Mouse (Mus musculus) liver (tissue): ENCODE measurements around the gene Mrln.

Source experiments
- DNase-seq: peaks from one replicate; pipeline ENCODE4 v3.0.0-alpha.2; 2020; ENCODE audit warnings: mixed read lengths

Mrln gene

DNA sequence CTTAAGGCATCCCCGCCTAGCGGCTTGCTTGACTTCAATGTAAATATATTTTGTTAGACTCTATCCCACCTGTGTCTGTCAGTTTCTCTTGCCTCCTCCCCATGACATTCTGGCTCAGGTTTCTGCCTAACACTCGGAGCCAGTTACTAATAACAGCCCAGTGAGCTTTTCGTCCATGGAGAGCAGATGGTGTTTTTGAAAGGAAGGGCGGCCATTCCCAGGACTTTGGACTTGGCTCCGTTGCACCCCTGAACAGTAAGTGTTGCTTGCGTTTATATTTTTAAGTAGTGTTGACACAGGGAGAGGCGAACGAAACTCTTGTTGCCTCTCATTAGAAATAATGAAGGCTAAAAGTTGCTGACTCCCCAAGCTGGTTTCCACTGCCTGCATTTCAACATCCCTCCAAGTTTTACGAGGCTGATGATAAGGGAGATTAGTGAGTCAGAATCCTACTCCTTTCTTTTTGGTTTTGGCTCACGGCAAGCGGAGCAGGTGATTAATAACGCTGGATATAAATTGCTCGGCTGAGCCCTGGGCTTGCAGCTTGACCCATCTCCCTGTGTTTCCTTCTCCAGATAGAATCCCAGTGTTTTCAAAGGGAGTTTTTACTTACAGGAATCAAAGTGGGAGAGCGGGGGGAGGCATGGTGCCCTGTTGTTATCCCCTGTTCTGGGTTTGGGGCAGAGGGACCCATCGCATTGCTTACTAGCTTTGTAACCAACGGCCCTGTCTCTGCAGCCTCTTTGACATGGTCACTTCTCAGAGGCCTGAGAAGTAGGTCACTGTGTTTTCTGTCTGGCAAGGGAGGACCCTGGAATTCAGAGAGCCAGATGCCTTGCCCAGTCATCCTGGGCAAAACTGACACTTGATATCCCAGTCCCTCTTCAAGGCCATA, at the start of gene Mrln:
Gene Mrln, plus strand, starts transcription at position 160 of the 895 bp plus-strand sequence.
- DNase-seq, result no peak

DNA sequence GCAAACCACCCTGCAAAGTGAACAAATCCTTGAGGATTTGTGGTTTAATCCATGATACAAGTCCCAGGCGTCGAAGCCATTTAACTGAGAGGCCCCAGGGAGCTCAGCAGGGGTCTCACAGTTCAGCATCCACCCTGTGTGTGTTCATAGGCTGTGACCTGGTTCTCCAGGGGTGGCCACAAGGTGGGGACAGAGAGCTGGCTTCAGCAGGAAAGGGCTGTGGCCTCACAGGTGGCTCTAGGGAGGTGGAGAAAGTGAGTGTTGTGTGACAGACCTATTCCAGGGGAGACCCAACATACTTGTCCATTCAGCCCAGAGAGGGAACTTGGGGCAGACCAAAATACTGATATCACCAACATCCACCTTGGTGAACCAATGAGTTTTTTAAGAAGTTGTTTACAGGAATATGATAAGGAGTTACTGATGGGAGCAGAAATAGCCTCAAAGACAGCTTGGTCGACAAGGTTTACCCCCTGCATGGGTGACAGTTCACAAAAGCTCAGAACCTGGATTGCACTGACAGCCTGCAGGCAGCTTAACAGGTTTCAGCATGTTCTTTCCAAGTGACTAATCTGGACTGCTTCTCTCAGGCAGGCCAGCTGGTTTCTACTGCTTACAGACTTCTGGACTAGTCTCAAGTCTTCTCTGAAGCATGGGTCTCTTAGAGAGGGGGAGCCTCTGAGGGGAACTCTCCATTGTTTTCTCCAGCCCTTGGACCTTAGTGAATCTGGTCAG, 47.9 kb upstream of the Mrln start:
- DNase-seq, result peak; percentile 51

DNA sequence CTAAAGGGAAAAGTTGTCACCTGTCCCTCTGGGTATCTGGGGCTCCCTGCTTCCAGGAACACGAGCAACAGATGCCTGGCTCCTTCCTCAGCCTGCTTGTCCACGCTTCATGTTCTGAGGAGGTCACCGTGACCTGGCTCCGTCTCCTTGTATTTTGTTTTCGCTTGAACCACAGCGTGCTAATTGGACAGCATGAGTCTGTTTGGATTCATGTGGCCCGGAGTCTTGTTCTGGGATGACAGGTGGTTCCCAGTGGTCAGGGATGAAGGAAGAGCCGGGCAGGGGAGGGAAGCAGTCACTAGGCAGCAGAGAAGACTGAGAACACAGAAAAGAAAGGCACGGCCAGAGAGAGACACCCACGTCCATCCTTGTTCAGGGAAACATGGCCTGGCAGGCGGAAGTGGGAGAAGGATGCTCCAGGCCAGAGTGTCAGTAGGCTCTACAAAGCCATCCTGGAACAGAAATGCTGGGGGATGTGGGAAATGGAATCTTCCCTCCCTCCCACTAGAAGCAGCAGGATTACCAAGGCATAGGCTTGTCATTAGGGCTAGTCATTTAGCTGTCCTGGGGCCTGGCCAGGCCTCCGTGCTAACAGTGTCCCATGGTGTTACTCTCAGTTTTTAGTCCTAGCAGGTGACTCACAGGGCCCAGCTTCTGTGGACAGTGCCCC, 44.7 kb upstream of the Mrln start:
- no peak for DNase-seq

DNA sequence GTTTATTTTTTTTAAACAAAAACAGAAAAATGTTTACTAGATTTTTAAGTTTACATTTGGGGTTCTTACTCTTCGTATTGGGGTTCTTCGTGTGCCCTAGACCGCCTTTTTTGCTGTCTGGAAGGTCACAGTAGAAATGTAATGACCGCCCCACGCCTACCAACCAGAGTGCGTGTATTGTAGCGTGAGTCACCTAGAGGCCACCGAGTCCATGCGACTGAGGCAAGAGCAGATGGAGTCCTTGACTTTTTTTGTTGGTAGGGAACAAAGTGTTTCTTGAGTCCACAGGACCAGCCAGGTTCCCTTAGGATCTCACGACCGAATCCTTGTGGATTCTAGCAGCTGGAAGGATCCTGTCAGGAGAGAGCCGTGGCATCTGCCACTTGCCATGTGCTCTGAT, 43.7 kb upstream of the Mrln start:
- DNase-seq, result no peak

- DNase-seq, result no peak
These were observed 43.0 kb upstream of the Mrln start for GRCm38 (mm10) chr10:70161504-70161903.

DNA sequence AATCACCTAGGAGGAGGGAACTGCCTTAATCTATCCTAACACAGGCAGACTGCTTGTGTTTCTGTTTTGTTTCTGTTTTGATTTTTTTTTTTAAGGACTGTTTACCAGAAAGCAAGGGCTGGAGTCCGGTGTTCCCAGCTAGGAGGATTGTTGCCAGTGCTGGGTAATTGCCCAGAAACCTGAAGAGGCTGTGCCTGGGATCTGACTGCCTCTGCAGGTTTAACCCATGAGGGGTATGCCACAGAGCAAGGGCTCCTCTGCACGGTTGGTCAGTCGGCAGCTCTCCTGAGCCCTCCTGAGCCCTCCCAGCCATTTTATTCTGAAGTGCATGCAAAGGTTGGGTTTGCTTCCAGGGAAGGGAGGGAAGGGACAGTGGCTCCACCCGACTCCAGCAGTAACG, 40.8 kb upstream of the Mrln start:
- no peak for DNase-seq

- no peak for DNase-seq
These were observed 38.6 kb upstream of the Mrln start for GRCm38 (mm10) chr10:70165877-70166276.

GRCm38 (mm10) chr10:70166427-70166826, 38.0 kb upstream of the Mrln start:
- no peak for DNase-seq

GRCm38 (mm10) chr10:70167625-70168024, 36.8 kb upstream of the Mrln start:
- DNase-seq, result no peak

GRCm38 (mm10) chr10:70168396-70168795, 36.1 kb upstream of the Mrln start:
- DNase-seq, result peak; percentile 39

GRCm38 (mm10) chr10:70169044-70169443, 35.4 kb upstream of the Mrln start:
- DNase-seq, result no peak

- peak; percentile 69 for DNase-seq
These were observed 31.1 kb upstream of the Mrln start for GRCm38 (mm10) chr10:70173314-70173713.

GRCm38 (mm10) chr10:70174494-70175190, 29.8 kb upstream of the Mrln start:
- no peak for DNase-seq

GRCm38 (mm10) chr10:70180727-70181126, 23.7 kb upstream of the Mrln start:
- DNase-seq, result no peak

DNA sequence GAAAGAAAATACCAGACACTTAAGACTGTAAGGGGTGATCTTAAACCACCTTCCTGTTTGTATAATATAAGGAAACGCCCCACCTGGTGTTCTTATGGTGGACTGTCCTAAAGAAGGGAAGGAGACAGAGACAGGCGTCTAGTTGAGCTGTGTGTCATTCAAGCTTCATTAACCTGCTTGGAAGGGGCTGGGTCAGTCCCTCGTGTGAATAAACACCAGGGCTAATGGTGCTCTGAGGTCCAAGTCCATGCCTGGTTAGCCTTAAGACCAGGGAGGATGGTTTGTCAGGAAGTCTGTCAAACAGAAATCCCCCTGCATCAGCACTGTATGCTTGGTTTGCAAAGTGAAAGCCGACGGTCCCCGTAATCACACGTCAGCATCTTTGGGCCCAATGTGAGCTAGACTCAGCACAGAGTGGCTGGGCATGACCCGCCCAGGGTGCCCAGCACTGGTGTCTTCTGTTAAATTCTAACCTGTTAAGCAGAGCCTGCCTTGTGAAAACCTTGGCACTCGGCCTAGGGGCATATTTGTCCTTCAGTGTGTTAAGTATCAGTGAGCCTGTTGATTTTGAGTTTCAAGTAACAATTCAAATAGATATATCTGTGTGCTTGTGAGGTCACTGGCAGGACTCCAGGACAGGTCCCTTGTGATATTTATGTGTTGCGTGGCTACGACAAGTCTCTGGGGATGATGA, 23.0 kb upstream of the Mrln start:
- DNase-seq, result no peak

DNA sequence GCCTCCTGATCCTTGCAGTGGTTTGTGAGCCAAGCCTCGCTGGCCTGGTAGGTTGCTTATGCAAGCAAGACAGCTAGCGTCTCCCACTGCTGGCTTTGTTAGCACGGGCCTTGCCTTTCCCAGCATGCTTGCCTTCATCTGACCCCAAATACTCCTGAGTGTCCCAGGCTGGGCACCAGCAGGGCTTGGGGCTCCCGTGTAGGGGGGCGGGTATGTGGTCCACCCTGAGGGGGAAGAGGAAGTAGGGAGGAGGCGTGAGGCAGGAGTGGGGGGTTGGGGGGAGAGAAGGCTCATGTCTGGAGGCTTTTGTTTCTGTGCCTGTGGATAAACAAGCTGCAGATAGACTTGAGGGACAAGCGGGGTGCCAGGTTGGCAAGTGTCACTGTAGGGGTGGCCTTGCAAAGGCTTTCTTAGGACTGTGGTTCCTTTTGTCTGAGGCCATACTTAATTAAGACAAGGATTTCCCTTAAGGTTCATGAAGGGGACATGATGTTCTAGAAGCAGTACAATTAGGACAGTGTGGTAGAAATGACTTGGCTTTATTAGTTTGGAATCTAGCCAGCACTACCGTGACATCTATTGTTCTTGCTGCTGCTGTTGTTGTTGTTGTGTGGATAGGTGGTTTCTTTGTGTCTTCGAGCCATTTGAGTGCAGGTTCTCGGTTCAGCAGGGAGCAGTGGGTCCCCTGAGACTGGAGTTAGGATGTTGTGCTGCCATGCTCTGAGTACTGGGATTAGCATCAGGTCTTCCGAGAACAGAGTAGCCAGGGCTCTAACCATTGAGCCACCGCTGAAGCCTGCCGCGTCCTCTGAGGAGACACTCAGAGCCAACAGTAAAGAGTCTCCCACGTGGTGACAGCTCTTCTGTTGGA, 21.0 kb upstream of the Mrln start:
- peak; percentile 18 for DNase-seq

DNA sequence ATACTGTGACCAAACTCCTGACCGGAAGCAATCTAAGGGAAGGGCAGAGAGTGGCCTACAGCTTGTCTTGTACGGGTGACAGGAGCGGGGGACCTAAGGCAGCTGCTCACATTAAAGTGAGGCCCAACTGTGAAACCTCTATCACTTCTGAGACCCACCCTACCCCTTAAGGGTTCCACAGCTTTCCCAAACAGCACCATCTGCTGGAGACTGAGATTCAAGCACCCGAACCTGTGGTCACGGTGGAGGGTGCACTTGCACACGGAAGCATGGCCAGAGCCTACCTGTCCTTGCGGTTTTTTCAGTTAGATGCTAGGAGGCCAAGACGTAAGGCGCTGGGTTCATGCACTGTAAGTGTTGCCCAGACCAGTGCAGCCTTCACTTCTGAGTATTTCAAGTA, 18.3 kb upstream of the Mrln start:
- DNase-seq, result peak; percentile 18

GRCm38 (mm10) chr10:70186586-70186985, 17.9 kb upstream of the Mrln start:
- no peak for DNase-seq

GRCm38 (mm10) chr10:70189864-70190263, 14.6 kb upstream of the Mrln start:
- no peak for DNase-seq

GRCm38 (mm10) chr10:70194283-70194682, 10.2 kb upstream of the Mrln start:
- DNase-seq, result no peak

GRCm38 (mm10) chr10:70195279-70195678, 9.2 kb upstream of the Mrln start:
- DNase-seq, result no peak
